6 mouse cellular contexts compared by ENCODE assay signal in genomic region chr6:29679947-29680550, GRCm38 (mm10). TPM values are rescaled to one million over a fixed set of nuclear protein-coding genes. Genes with fewer than 3 reads are reported as not detected.
DNase-seq lines count a peak whose midpoint lies in the region; ATAC-seq and TF ChIP-seq lines count a peak whose summit lies in the region.
"Not testable (repeated sequence)": the region's sequence is repeated elsewhere in the genome, so short reads cannot be mapped to it uniquely, and the experiment has no call there.

No protein-coding gene starts in this region.

- not testable (repeated sequence) for H3K27me3 ChIP-seq in MEL (ENCODE audit: control insufficient read depth in 1 of 2, insufficient read depth in 2 of 2, low read length in 2 of 2)

- peak overlapping the region; percentile 21; the same call in 1 of the 2 replicates for H3K27ac ChIP-seq in MEL (ENCODE audit: control insufficient read depth, low read depth, low read length)

- not testable (repeated sequence) for H3K79me2 ChIP-seq in MEL (ENCODE audit: control insufficient read depth, insufficient read depth, low read length, poor library complexity)

- not testable (repeated sequence) for H3K9ac ChIP-seq in MEL (ENCODE audit: control insufficient read depth, low read depth, low read length, poor library complexity, severe bottlenecking)

- not testable (repeated sequence) for TF ChIP-seq CTCF in MEL (IDR thresholded peaks at IDR 0.05 in 2 of 3, conservative IDR thresholded peaks at IDR 0.05 in 1 of 3; ENCODE audit: control insufficient read depth in 1 of 3, insufficient read depth in 1 of 3, low read depth in 2 of 3, low read length in 3 of 3, poor library complexity in 1 of 3, severe bottlenecking in 1 of 3)

- TF ChIP-seq EP300 in MEL (IDR thresholded peaks at IDR 0.05; ENCODE audit: low read depth in 1 of 2, low read length in 2 of 2) = peak; percentile 45 to 48; a peak in 3 of 4 replicates

- ATAC-seq in common myeloid progenitor, adult 5-6 weeks (replicated peaks; ENCODE audit: low read depth, poor library complexity, severe bottlenecking) = peak; percentile 73; the same call in 1 of the 2 replicates
- ATAC-seq in granulocyte monocyte progenitor cell, adult 5-6 weeks (replicated peaks; ENCODE audit: poor library complexity, severe bottlenecking) = peak; percentile 53
- peak; percentile 65 for ATAC-seq in megakaryocyte progenitor cell, adult 5-6 weeks (replicated peaks; ENCODE audit: poor library complexity)

- not testable (repeated sequence) for H3K4me3 ChIP-seq in MEL (ENCODE audit: control insufficient read depth in 1 of 2, insufficient read depth in 1 of 2, low read depth in 2 of 2, low read length in 2 of 2)

- not testable (repeated sequence) for TF ChIP-seq RAD21 in MEL (IDR thresholded peaks at IDR 0.05; ENCODE audit: low read depth, low read length)

- H3K9me3 ChIP-seq in MEL (replicated peaks; ENCODE audit: insufficient read depth, low read length) = not testable (repeated sequence)

- H3K36me3 ChIP-seq in MEL (ENCODE audit: control insufficient read depth in 1 of 2, insufficient read depth in 2 of 2, low read length in 2 of 2) = not testable (repeated sequence)

- peak; percentile 77 for DNase-seq in 416B (ENCODE audit: low read depth)
- DNase-seq in MEL (ENCODE audit: low read depth, low spot score) = peak; percentile 52
- peak; percentile 43 for DNase-seq in MEL-GATA-1-ER (ENCODE audit: extremely low read depth, low read depth)

- TF ChIP-seq POLR2A in MEL (IDR thresholded peaks at IDR 0.05; ENCODE audit: control insufficient read depth in 1 of 2, insufficient read depth in 1 of 2, low read depth in 1 of 2, low read length in 2 of 2, poor library complexity in 1 of 2) = not testable (repeated sequence)

- not testable (repeated sequence) for H3K4me1 ChIP-seq in MEL (ENCODE audit: control insufficient read depth in 1 of 2, insufficient read depth in 2 of 2, low read length in 2 of 2)

TF ChIP-seq in MEL, 35 proteins besides CTCF, POLR2A, EP300 and RAD21:
- TF ChIP-seq BHLHE40 (IDR thresholded peaks at IDR 0.05; ENCODE audit: borderline replicate concordance, low read depth, low read length) = peak; percentile 56; the same call in 1 of the 2 replicates
- TF ChIP-seq GATA1 (IDR thresholded peaks at IDR 0.05; ENCODE audit: low read depth, low read length) = peak; percentile 49
- peak; percentile 50; the same call in 1 of the 2 replicates for TF ChIP-seq MYC (IDR thresholded peaks at IDR 0.05; ENCODE audit: low read depth, low read length)
- TF ChIP-seq MAFK (IDR thresholded peaks at IDR 0.05; ENCODE audit: borderline replicate concordance, low read depth, low read length) = peak; percentile 14; the same call in 1 of the 2 replicates
- peak; percentile 74 for TF ChIP-seq RCOR1 (IDR thresholded peaks at IDR 0.05; ENCODE audit: low read depth, low read length)
- peak; percentile 90 for TF ChIP-seq TBP (IDR thresholded peaks at IDR 0.05; ENCODE audit: low read depth, low read length)
- TF ChIP-seq ETS1 (IDR thresholded peaks at IDR 0.05; ENCODE audit: low read depth, low read length) = 0 out of 2 replicates have a peak, but pooled peaks have one; percentile 22
TF ChIP-seq in MEL: peak in this region for 7; not testable (repeated sequence) for 28.

RNA-seq across cellular contexts. Expression of gene Tspan33, which starts 14.0 kb away (rescaled TPM):
- 20.6 and 41.7 TPM in 2 replicates for total RNA-seq in MEL (2012; rRNA removed)
- polyA plus RNA-seq in MEL (2012; ENCODE audit: insufficient read depth in 1 of 2, insufficient read length in 2 of 2, low read depth in 1 of 2, low replicate concordance in 2 of 2, missing spikeins in 1 of 2) = 10 to 100 TPM in 1 of 2 experiments, not detected in 1; 64.5 TPM
- 17.7 and 22.1 TPM in 2 replicates for total RNA-seq in common myeloid progenitor, adult 5-6 weeks (2017)
- total RNA-seq in granulocyte monocyte progenitor cell, adult 5-6 weeks (2014; fragmentation: Nextera tagmentation) = 0.24 and 0.98 TPM in 2 replicates
- total RNA-seq in granulocyte monocyte progenitor cell, adult 5-6 weeks (2017) = 1.5 TPM in 1 of 2 replicates, not detected in the other
- 4.6 and 5.4 TPM in 2 replicates for total RNA-seq in megakaryocyte progenitor cell, adult 5-6 weeks (2015)
- 3.7 and 5.8 TPM in 2 replicates for total RNA-seq in megakaryocyte progenitor cell, adult 5-6 weeks (2017)

RNA-seq across cellular contexts. Expression of gene Smo, which starts 55.3 kb away (rescaled TPM):
- 52.0 and 62.6 TPM in 2 replicates for total RNA-seq in MEL (2012; rRNA removed)
- polyA plus RNA-seq in MEL (2012; ENCODE audit: insufficient read depth in 1 of 2, insufficient read length in 2 of 2, low read depth in 1 of 2, low replicate concordance in 2 of 2, missing spikeins in 1 of 2) = 10 to 100 TPM in 1 of 2 experiments, not detected in 1; 83.7 TPM
- total RNA-seq in common myeloid progenitor, adult 5-6 weeks (2017) = 29.8 and 31.7 TPM in 2 replicates
- total RNA-seq in granulocyte monocyte progenitor cell, adult 5-6 weeks (2014; fragmentation: Nextera tagmentation) = 23.2 and 34.3 TPM in 2 replicates
- total RNA-seq in granulocyte monocyte progenitor cell, adult 5-6 weeks (2017) = 16.2 and 18.6 TPM in 2 replicates
- total RNA-seq in megakaryocyte progenitor cell, adult 5-6 weeks (2015) = 25.5 and 33.6 TPM in 2 replicates
- 16.4 and 19.9 TPM in 2 replicates for total RNA-seq in megakaryocyte progenitor cell, adult 5-6 weeks (2017)
